Mouse (Mus musculus) lung, adult 18-20 months (tissue): ENCODE measurements around the gene N4bp2l2.
"Not testable (repeated sequence)": the region's sequence is repeated elsewhere in the genome, so short reads cannot be mapped to it uniquely, and the experiment has no call there.

Experiments
- DNase-seq, 2 experiments: peaks; one replicate each; pipeline ENCODE4 v3.0.0; 2022; ENCODE audit warnings: mixed read lengths in 2 of 2

The N4bp2l2 gene

DNA sequence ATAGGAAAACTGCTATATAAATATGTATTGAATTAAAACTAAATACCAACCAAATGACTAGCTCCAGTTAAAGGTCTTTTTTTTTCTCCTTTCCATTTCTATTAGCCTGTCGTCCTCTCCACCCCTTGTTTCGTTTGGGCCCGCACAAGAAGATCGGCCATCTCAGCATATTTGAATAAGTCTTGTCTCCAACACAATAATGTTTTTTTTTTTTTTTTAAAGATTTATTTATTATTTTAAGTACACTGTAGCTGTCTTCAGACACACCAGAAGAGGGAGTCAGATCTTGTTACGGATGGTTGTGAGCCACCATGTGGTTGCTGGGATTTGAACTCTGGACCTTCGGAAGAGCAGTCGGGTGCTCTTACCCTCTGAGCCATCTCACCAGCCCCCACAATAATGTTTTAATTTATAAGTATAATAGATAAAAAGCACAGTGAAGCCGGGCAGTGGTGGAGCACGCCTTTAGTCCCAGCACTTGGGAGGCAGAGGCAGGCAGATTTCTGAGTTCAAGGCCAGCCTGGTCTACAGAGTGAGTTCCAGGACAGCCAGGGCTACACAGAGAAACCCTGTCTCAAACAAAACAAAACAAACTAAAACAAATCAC lies at the start of gene N4bp2l2:
Gene N4bp2l2, minus strand, starts transcription at position 51 of the 607 bp plus-strand sequence.
- not testable (repeated sequence) for DNase-seq

DNA sequence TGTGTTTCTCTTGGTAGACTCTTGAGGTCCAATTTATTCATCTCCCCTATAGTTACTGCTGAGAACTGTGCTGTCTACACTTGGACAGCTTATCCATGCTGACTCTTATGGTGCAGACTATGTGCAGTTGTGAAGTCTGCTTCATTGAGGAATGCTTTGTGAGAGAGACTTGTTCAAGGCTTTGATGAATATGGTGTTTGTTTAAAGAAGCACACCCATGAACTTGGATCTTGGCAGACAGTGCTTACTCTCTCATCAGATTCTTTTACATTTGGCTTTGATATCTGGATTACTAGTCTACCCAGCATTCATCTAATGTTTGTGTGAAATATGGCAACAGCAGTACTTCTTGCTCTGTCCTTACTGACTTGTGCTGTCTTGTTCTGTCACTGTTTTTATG lies 47.4 kb upstream of the N4bp2l2 start:
- DNase-seq, result no peak

DNA sequence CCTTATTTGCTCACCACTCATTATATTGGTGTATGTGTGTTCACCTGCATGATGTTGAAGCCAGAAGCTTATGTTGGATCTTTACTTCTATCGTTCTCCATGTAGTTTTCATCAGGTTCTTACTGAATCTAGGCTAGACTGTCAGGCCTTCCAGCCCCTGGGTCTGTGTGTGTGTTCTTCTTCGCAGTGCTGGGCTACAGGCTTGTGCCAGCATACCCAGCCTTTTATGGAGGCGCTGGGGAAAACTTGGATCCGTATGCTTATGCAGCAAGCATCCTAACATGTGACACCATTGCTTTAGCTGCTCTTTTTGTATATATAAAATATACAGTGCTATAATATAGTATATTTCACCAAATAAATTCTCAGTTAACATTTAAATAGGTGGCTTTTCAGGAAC lies 45.5 kb upstream of the N4bp2l2 start:
- DNase-seq, result no peak

- not testable (repeated sequence) for DNase-seq
Observed at GRCm38 (mm10) chr5:150707181-150707580, 41.2 kb upstream of the N4bp2l2 start.

- DNase-seq, result peak in 1 of 2 experiments; percentile 13
Observed at GRCm38 (mm10) chr5:150706651-150707050, 40.7 kb upstream of the N4bp2l2 start.

- DNase-seq, result peak in 1 of 2 experiments; percentile 40
Observed at GRCm38 (mm10) chr5:150702714-150703113, 36.7 kb upstream of the N4bp2l2 start.

DNA sequence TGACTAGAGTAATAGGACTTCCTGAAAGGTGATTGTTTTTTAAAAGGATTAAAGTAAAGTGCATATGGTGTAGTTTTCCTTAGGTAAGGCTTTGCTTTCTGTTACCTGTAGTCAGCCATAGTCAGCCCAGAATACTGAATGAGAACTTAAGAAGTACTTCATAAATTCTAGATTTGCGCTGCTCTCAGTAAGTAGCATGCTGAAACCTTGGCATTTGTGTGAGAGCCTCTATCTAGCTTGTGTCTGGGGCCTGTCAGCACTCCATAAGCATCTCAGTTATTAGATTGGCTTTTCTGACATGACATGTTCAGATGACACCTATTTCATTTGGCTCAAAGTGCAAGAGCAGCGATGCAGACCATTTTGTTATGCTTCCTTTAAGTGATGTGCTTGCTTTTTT lies 27.3 kb upstream of the N4bp2l2 start:
- no peak for DNase-seq

DNA sequence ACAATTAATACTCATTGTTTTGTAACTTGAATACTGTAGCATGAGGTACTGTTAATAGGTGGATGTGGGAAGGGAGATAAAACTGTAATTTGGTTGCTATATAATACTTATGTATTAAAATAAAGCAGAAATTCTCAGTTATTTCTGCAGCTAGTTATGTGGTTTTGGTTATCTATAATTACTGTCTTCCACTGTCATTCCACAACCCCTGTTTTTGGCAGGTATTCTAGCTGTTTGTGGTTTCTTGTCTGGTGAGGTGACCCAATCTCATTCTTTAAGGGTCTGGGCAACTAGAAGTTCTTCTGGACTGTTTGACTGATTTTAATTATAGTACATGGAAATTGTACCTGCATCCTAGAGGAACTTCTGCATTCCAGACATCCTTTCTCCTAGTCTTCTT lies 24.7 kb upstream of the N4bp2l2 start:
- no peak for DNase-seq

GRCm38 (mm10) chr5:150682862-150683261 lies 16.9 kb upstream of the N4bp2l2 start:
- DNase-seq, result not testable (repeated sequence)

- DNase-seq, result no peak
Observed at GRCm38 (mm10) chr5:150674866-150675265, 8.9 kb upstream of the N4bp2l2 start.

DNA sequence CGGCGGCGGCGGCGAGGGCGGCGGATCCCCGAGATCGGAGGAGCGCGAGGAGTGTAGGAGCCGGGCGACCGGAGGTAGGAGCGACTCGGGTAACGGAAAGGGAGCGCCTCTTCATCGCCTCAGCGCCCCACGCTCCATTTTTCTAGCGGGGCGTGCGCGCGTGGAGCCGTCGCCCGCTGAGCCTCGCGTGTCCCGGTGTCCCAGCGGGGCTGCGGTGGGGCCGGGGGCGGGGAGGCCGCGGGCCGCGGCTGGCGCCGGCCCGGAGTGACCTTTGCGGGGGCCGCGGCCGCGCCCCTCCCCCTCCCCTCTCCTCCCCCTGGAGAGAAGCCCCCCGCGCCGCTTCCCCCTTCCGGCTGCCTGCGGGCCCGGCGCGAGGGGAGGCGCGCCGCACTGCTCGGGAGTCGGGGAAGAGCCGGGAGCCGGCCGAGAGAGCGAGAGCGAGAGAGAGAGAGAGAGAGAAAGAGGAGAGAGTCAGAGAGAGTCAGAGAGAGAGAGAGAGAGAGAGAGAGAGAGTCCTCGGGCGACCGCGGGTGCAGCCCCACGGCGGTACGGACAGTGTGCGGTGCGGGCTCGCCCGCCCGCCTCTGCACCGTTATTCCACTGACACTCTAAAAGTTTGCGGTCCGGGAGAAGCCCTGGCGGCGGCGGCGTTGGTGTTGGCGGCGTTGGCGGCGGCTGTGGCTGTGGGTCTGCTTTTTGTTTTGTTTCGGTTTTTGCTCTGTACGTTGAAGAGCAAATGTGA lies 8.1 kb upstream of the N4bp2l2 start:
- peak in 1 of 2 experiments; percentile 9 for DNase-seq

- peak; percentile 92 to 94 for DNase-seq
Observed at GRCm38 (mm10) chr5:150673153-150673835, 7.3 kb upstream of the N4bp2l2 start, which contains the start of gene Pds5b. Gene Pds5b (plus strand): TSS chr5:150673739.

DNA sequence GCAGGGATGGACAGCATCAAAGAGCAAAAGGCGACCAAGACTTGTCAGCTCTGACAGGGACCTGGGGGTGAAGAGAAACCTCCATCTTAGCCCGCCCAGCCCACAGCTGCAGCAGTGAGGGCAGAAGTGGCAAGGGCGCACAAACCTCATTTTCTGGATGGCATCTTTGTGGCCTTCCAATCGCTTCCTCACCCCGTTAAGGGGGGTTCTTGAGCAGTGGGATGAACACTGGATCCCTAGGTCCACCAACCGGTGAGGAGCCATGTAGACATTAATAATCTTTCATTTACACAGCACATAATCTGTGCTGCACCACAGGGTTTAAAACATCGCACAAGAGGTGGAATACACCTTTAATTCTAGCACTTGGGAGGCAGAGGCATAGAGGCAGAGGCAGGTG lies 6.4 kb upstream of the N4bp2l2 start:
- DNase-seq, result no peak

- DNase-seq, result no peak
Observed at GRCm38 (mm10) chr5:150668731-150669130, 2.7 kb upstream of the N4bp2l2 start.

DNA sequence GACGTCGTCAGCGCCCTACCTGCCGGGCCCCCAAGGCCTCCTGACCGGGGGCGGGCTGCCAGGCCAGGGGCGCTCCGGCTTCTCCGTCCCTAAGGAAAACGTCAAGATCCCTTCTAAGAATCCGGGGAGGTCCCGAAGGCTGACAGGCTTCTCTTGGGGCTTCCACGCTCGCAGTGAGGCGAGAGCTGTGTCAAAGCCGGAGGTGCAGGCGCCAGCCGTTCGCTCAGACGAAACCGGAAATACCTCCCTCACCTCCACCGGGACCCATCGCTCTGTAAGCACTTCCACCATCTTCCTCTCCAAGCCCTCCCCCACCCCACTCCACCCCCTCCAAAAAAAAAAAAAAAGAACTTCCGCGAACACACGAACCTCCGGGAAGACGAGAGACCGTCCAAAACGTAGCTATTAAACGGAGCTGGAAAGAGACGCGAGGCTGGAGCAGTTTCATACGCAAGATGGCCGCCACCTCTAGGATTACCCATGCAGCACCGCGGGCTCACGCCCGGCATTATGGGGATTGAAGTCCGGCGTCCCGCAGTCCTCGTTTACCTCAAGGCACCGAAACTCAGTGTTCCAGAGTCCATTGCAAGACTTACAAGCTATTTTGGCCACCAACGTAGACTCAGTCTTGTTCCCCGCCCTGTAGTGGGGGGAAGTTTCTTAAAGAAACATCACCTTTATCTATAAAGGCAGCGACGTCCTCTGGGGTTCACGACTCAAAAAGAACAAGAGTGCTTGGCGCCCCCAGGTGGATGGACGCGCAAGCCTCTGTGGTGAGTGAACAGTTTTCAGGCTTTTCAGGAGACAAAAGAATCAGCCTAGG lies 640 bp downstream of the N4bp2l2 start:
- DNase-seq, result peak; percentile 97

DNA sequence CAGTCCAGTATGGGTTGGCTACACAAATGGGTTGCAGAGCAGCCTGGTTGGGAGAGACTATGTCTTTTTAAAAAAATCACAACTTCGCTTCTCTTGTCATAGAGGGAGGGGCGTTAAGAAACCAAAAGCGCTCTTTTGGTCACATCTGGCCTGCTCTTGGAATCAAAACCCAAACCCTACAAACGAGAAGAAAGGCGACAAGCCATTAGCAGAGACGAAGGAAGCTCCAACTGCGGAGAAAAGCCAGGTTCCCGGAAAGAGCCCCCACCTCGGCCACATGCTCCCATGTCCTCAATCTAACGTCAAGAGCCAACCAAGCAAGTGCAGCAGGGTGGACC lies 1.2 kb downstream of the N4bp2l2 start:
- no peak for DNase-seq

DNA sequence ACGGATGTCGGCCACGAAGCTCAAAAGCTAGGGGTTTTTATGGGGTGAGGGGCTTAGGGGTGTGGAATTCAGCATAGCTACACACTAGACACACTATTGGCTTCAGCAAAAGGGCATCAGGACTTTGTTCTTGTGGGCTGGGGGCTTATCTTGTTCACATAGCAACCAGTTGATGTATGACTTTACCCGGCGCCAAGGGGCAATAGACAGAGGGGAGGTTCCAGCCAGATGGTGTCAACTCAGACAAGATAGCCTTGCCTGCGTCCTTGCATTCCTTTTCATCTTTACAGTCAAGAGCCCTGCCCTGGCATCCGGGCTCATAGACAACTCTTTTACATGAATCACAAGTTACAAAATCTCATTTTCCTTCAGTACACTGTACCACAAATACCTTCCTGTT lies 2.1 kb downstream of the N4bp2l2 start:
- not testable (repeated sequence) for DNase-seq

DNA sequence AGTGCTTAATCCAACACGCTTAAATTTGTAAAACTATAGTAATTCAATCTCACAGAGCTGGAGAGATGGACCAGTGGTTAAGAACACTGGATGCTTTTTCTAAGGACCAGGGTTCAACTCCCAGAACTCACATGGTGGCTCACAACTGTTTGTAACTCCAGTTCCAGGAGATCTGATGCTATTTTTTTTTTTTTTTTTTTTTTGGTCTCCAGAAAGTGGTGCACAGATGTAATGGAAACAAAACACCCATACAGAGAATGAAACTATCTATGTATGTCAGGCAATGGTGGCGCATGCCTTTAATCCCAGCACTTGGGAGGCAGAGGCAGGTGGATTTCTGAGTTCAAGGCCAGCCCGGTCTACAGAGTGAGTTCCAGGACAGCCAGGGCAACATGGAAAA lies 5.7 kb downstream of the N4bp2l2 start:
- DNase-seq, result not testable (repeated sequence)

DNA sequence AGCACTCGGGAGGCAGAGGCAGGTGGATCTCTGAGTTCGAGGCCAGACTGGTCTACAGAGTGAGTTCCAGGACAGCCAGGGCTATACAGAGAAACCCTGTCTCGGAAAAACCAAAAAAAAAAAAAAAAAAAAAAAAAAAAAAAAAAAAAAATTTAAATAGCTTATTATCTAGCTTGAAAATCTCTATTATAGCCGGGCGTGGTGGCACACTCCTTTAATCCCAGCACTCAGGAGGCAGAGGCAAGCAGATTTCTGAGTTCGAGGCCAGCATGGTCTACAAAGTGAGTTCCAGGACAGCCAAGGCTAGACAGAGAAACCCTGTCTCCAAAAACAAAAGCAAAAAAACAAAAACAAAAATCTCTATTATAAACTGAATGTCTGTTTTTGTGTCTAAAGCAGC lies 6.6 kb downstream of the N4bp2l2 start:
- DNase-seq, result not testable (repeated sequence)

DNA sequence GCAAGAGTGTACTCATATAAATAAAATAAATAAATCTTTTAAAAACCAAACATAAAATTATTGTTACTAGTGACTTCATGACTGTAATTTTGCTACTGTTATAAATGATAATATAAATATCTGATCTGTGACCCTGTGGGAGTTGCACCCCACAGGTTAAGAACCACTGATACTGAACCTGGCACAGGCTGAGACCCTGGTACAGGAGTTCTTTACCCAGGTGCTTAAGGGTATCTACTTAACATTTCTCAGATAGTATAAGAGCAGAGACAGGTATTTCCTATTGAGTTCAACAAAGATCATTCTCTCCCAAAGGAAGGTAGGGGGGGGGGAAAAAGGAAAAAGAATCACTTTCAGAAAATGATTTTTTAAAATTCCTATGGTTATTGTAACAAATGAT lies 11.4 kb downstream of the N4bp2l2 start:
- DNase-seq, result no peak

DNA sequence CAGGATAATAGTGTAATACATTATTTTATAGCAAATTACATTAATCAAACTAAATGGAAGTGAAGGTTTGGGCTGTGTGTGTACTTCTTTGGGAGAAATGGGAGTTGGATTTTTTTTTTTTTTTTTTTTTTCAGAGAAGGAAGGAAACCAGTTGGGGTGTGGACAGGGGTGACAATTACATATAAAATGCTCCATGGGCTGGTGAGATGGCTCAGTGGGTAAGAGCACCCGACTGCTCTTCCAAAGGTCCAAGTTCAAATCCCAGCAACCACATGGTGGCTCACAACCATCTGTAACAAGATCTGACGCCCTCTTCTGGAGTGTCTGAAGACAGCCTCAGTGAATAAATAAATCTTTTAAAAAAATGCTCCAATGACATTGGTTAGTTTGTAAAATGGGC lies 13.4 kb downstream of the N4bp2l2 start:
- no peak for DNase-seq

- no peak for DNase-seq
Observed at GRCm38 (mm10) chr5:150644926-150645325, 21.1 kb downstream of the N4bp2l2 start.

DNA sequence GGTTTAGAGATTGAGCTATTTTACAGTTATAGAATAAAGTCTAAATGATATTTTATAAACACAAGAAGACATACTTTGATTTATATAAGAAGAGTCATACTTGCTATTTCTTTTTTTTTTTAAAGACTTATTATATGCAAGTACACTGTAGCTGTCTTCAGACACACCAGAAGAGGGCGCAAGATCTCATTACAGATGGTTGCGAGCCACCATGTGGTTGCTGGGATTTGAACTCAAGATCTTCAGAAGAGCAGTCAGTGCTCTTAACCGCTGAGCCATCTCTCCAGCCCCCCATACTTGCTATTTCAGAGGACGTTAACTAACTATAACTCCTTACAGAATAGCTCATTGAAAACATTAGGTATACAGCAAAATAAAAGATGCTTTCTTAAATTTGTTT lies 22.6 kb downstream of the N4bp2l2 start:
- not testable (repeated sequence) for DNase-seq
